Mouse (Mus musculus) CH12.LX (cell line): Measurements from ENCODE around the gene Myh2. TPM values are rescaled to one million over a fixed set of nuclear protein-coding genes. Genes with fewer than 3 reads are reported as not detected.

ENCODE experiments used
- DNase-seq: peaks from one replicate; pipeline ENCODE4 v3.0.0-alpha.2; 2013; ENCODE audit errors: extremely low read depth
- H3K27ac ChIP-seq: 2 replicates; pipeline ENCODE4 v1.5.1; 2012; ENCODE audit warnings: low read depth, mild to moderate bottlenecking, control low read depth, moderate library complexity; ENCODE audit not compliant: insufficient read depth
- H3K27me3 ChIP-seq: replicated peaks from 2 replicates; pipeline ENCODE3; 2012; ENCODE audit warnings: inconsistent platforms
- H3K36me3 ChIP-seq, 2 experiments: replicated peaks in 1 of 2; 2 replicates each; pipeline versions ENCODE3 to v1.6.1; 2012; ENCODE audit warnings: inconsistent platforms in 1 of 2, low read length in 1 of 2, mild to moderate bottlenecking in 1 of 2, mixed read lengths in 1 of 2, moderate library complexity in 1 of 2; ENCODE audit not compliant: control insufficient read depth in 1 of 2, insufficient read depth in 1 of 2
- H3K4me1 ChIP-seq, 2 experiments: 2 replicates each; pipeline ENCODE4 v1.6.1; 2012; ENCODE audit warnings: inconsistent platforms in 1 of 2, moderate library complexity in 1 of 2; ENCODE audit not compliant: insufficient read depth in 2 of 2, control insufficient read depth in 1 of 2
- H3K4me2 ChIP-seq: 2 replicates; pipeline ENCODE4 v1.6.1; 2012; ENCODE audit warnings: low read depth, mild to moderate bottlenecking, control low read depth; ENCODE audit not compliant: poor library complexity, insufficient read depth, severe bottlenecking
- H3K4me3 ChIP-seq, 3 experiments: fragments of 150-350 bp in 1 of 3; sonication (generic) in 1 of 3; replicated peaks in 1 of 3; 2 replicates each; pipeline versions ENCODE3 to v1.5.1; 2011 to 2012; ENCODE audit warnings: low read depth in 2 of 3, low read length in 2 of 3, mild to moderate bottlenecking in 2 of 3, moderate library complexity in 2 of 3, control low read depth in 1 of 3, improper control_type of control experiment in 1 of 3, inconsistent platforms in 1 of 3, mixed read lengths in 1 of 3; ENCODE audit not compliant: poor library complexity in 1 of 3
- H3K79me2 ChIP-seq: replicated peaks from 2 replicates; pipeline ENCODE4 v1.6.1; 2012; ENCODE audit warnings: mild to moderate bottlenecking, moderate library complexity; ENCODE audit not compliant: control insufficient read depth, poor library complexity, insufficient read depth, severe bottlenecking; ENCODE audit errors: extremely low read depth
- H3K9ac ChIP-seq: 2 replicates; pipeline ENCODE4 v1.6.1; 2012; ENCODE audit warnings: low read depth, mild to moderate bottlenecking, control low read depth, moderate library complexity; ENCODE audit not compliant: insufficient read depth
- H3K9me3 ChIP-seq: replicated peaks from 2 replicates; pipeline ENCODE3; 2012; ENCODE audit warnings: low read length, inconsistent platforms, mixed read lengths
- BHLHE40 ChIP-seq: IDR thresholded peaks from 2 replicates; pipeline ENCODE4 v1.6.1; 2011; ENCODE audit warnings: mild to moderate bottlenecking, low read depth, low read length, improper control_type of control experiment
- CHD2 ChIP-seq: IDR thresholded peaks from 2 replicates; pipeline ENCODE4 v1.6.1; 2011; ENCODE audit warnings: low read length, improper control_type of control experiment
- E2F4 ChIP-seq: IDR thresholded peaks from 2 replicates; pipeline ENCODE4 v1.6.1; 2011; ENCODE audit warnings: low read depth, low read length, improper control_type of control experiment; ENCODE audit not compliant: insufficient replicate concordance
- ELF1 ChIP-seq: IDR thresholded peaks from 2 replicates; pipeline ENCODE4 v1.6.1; 2014; ENCODE audit warnings: low read depth, mild to moderate bottlenecking, inconsistent platforms, low read length, improper control_type of control experiment
- EP300 ChIP-seq: IDR thresholded peaks from 2 replicates; pipeline ENCODE4 v1.6.1; 2011; ENCODE audit warnings: low read length, improper control_type of control experiment
- GABPA ChIP-seq: IDR thresholded peaks from 2 replicates; pipeline ENCODE4 v1.6.1; 2012; ENCODE audit warnings: low read depth, low read length, improper control_type of control experiment, inconsistent platforms; ENCODE audit not compliant: insufficient replicate concordance
- HCFC1 ChIP-seq: IDR thresholded peaks from 2 replicates; pipeline ENCODE4 v1.6.1; 2012; ENCODE audit warnings: low read depth, mild to moderate bottlenecking, inconsistent platforms, low read length, improper control_type of control experiment
- IRF4 ChIP-seq: IDR thresholded peaks from 2 replicates; pipeline ENCODE4 v1.6.1; 2014; ENCODE audit warnings: low read depth, mild to moderate bottlenecking, inconsistent platforms, low read length, improper control_type of control experiment
- JUN ChIP-seq: IDR thresholded peaks from 2 replicates; pipeline ENCODE4 v1.6.1; 2011; ENCODE audit warnings: low read depth, mild to moderate bottlenecking, low read length, improper control_type of control experiment, moderate library complexity; ENCODE audit not compliant: insufficient read depth
- KAT2A ChIP-seq: IDR thresholded peaks from 2 replicates; pipeline ENCODE4 v1.6.1; 2012; ENCODE audit warnings: low read length, improper control_type of control experiment, inconsistent platforms; ENCODE audit not compliant: insufficient replicate concordance
- MAFK ChIP-seq: IDR thresholded peaks from 2 replicates; pipeline ENCODE4 v1.6.1; 2011; ENCODE audit warnings: low read length, improper control_type of control experiment; ENCODE audit not compliant: insufficient replicate concordance
- MAX ChIP-seq: IDR thresholded peaks from 2 replicates; pipeline ENCODE4 v1.6.1; 2011; ENCODE audit warnings: low read length, improper control_type of control experiment
- MEF2A ChIP-seq: IDR thresholded peaks from 2 replicates; pipeline ENCODE4 v1.6.1; 2014; ENCODE audit warnings: low read depth, mild to moderate bottlenecking, inconsistent platforms, low read length, improper control_type of control experiment, borderline replicate concordance
- MYC ChIP-seq: IDR thresholded peaks from 2 replicates; pipeline ENCODE4 v1.6.1; 2011; ENCODE audit warnings: low read depth, mild to moderate bottlenecking, improper control_type of control experiment, low read length
- NELFE ChIP-seq: IDR thresholded peaks from 2 replicates; pipeline ENCODE4 v1.6.1; 2011; ENCODE audit warnings: low read depth, low read length, improper control_type of control experiment
- PAX5 ChIP-seq: IDR thresholded peaks from 2 replicates; pipeline ENCODE4 v1.6.1; 2012; ENCODE audit warnings: low read length, inconsistent platforms, mixed read lengths
- POLR2A ChIP-seq: IDR thresholded peaks from 2 replicates; pipeline ENCODE4 v1.6.1; 2011; ENCODE audit warnings: low read depth, mild to moderate bottlenecking, improper control_type of control experiment, low read length
- POLR2AphosphoS2 ChIP-seq: IDR thresholded peaks from 2 replicates; pipeline ENCODE4 v1.6.1; 2011; ENCODE audit warnings: low read depth, low read length, improper control_type of control experiment
- RAD21 ChIP-seq: IDR thresholded peaks from 2 replicates; pipeline ENCODE4 v1.6.1; 2011; ENCODE audit warnings: low read depth, mild to moderate bottlenecking, low read length, improper control_type of control experiment, moderate library complexity
- RCOR1 ChIP-seq: conservative IDR thresholded peaks from 2 replicates; pipeline ENCODE4 v1.6.1; 2012; ENCODE audit warnings: low read depth, mild to moderate bottlenecking, inconsistent platforms, low read length, improper control_type of control experiment
- SIN3A ChIP-seq: IDR thresholded peaks from 2 replicates; pipeline ENCODE4 v1.6.1; 2012; ENCODE audit warnings: low read length, improper control_type of control experiment, inconsistent platforms
- SMC3 ChIP-seq: IDR thresholded peaks from 2 replicates; pipeline ENCODE4 v1.6.1; 2011; ENCODE audit warnings: low read depth, low read length, improper control_type of control experiment
- UBTF ChIP-seq: IDR thresholded peaks from 2 replicates; pipeline ENCODE4 v1.6.1; 2012; ENCODE audit warnings: low read depth, mild to moderate bottlenecking, inconsistent platforms, low read length, improper control_type of control experiment, moderate library complexity
- USF1 ChIP-seq: IDR thresholded peaks from 2 replicates; pipeline ENCODE4 v1.6.1; 2014; ENCODE audit warnings: low read depth, mild to moderate bottlenecking, inconsistent platforms, low read length, improper control_type of control experiment
- USF2 ChIP-seq: conservative IDR thresholded peaks from 2 replicates; pipeline ENCODE4 v1.6.1; 2011; ENCODE audit warnings: low read depth, low read length, improper control_type of control experiment
- ZC3H11A ChIP-seq: IDR thresholded peaks from 2 replicates; pipeline ENCODE4 v1.6.1; 2012; ENCODE audit warnings: low read depth, mild to moderate bottlenecking, inconsistent platforms, low read length, improper control_type of control experiment
- ZMIZ1 ChIP-seq: IDR thresholded peaks from 2 replicates; pipeline ENCODE4 v1.6.1; 2012; ENCODE audit warnings: low read depth, mild to moderate bottlenecking, inconsistent platforms, low read length, improper control_type of control experiment
- ZNF384 ChIP-seq: IDR thresholded peaks from 2 replicates; pipeline ENCODE4 v1.6.1; 2012; ENCODE audit warnings: low read depth, low read length, improper control_type of control experiment, inconsistent platforms
- dilution Hi-C: fragments of 300-500 bp; cut with MboI; formaldehyde crosslinking; loops from 2 replicates; pipeline ENCODE4 v1.14.3; 2020; ENCODE audit warnings: low sequenced_read_pairs; ENCODE audit not compliant: extremely low pct_unique_long_range_greater_than_20kb, extremely low pct_ligation_motif_present
- in situ Hi-C: fragments of 300-500 bp; cut with MboI; formaldehyde crosslinking; loops from 3 replicates; pipeline ENCODE4 v1.14.3; 2019; ENCODE audit warnings: low sequenced_read_pairs, low pct_ligation_motif_present, low pct_unique_long_range_greater_than_20kb, mixed read lengths
- polyA plus RNA-seq: library from polyadenylated mRNA; unstranded; fragments of >175 nt; gene quantifications from 2 replicates; pipeline ENCODE4 v1.2.1, GENCODE M21; 2012; ENCODE audit warnings: low read depth; ENCODE audit not compliant: insufficient read length
- total RNA-seq, 2 experiments: library from RNA; depleted of rRNA; stranded (reverse); fragments of 300-350 nt in 1 of 2; fragments of >200 nt in 1 of 2; gene quantifications; 2 replicates each; pipeline ENCODE4 v1.2.3; 2012 to 2014

Gene Myh2
- total and polyA plus RNA-seq, 3 experiments = 0.04 to 0.08 TPM; not detected in 1

DNA sequence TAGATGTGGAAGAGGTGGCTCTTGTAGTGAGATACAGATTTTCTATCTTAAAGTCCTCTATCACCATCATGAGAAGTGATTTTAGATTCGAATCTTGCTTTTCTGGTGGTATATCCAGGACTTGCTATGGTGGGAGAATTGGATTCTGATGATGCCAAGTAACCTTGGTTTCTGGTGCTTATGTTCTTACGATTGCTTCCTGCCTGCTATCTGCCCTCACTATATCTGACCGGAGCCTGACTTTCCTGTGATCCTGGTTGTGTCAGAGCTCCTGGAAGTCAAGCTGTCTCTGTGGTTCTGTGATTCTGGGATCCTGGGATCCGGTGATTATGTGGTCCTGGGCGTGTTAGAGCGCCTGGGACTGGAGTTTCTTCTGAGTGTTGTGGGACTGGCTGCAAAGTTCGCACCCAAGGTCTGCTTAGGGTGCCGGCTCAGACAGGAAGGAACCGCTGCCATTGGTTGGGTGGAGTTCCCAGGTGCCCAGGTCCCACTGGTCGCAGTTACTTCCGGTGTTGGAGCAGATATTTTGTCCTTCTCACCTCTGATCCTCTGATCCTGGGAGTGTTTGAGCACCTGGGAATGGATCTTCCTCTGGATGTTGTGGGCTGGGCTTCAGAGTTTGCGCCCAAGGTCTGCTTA lies 23.4 kb upstream of the Myh2 start (continued):
- TF ChIP-seq KAT2A (0 out of 2 replicates have a peak, but pooled peaks have one; percentile 46), ELF1 (peak; percentile 80), POLR2A (peak; percentile 74), EP300 (no peak), USF1 (no peak), JUN (no peak), BHLHE40 (0 out of 2 replicates have a peak, but pooled peaks have one; percentile 7)
- TF ChIP-seq, all 38 proteins: peak for 20

DNA sequence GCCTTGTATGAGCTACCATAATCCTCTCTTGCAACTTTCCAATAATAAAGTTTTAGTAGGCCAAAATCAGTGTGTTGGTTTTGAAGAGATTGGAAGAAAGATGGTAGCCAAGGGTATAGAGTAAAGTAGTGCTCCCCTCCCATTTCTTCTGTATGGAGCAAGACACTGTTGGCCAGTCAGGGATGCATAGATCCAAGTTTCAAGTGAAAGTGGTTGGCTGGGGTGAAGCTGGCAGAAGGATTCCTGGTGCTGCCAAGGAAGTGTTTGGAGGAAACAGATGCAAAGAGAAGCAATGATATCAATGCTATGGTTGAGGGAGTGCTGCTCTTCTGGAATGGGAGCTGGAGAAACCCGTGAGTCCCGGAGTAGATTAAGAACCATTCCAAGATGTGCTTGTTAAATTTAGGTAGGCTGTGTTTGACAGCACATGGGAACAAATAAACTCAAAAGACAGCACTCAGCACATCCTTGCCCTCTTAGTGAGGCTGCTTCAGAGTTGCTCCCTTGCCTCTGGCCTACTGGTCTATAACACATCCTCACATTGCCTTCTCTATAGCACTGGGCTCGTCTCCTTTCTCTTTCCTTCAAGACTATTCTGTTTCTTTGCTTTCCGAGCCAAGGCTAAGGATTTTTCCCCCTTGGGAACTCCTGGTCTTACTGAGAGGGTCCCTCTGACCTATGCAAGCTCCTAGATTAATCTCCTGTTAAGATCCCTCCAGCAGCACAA lies 22.4 kb upstream of the Myh2 start:
- peaks cover 21 to 49% of the 10 kb centered on the region in 2 experiments for H3K36me3 ChIP-seq
- TF ChIP-seq JUN (no peak), E2F4 (0 out of 2 replicates have a peak, but pooled peaks have one; percentile 76), IRF4 (peak; percentile 55), RAD21 (no peak), EP300 (no peak), HCFC1 (no peak), SIN3A (peak; percentile 62; the same call in 1 of the 2 replicates), MAX (peak; percentile 46; the same call in 1 of the 2 replicates), MAFK (peak; percentile 56; the same call in 1 of the 2 replicates), MYC (peak; percentile 74; the same call in 1 of the 2 replicates), MEF2A (peak; percentile 63), POLR2A (peak; percentile 61), PAX5 (no peak), ZC3H11A (no peak), USF2 (no peak), RCOR1 (peak; percentile 53; the same call in 1 of the 2 replicates), UBTF (no peak), ELF1 (peak; percentile 34), ZNF384 (no peak), POLR2AphosphoS2 (peak; percentile 11), SMC3 (no peak; the same call in 1 of the 2 replicates), KAT2A (0 out of 2 replicates have a peak, but pooled peaks have one; percentile 44), ZMIZ1 (peak; percentile 89), CHD2 (peak; percentile 69), NELFE (peak; percentile 26; the same call in 1 of the 2 replicates), GABPA (no peak)
- TF ChIP-seq, all 38 proteins: peak for 15
- H3K27ac ChIP-seq = peak overlapping the region; percentile 50
- dilution Hi-C loops (no loop called here), in situ Hi-C loops (no loop called here)
- peak overlapping the region; percentile 29 for H3K4me2 ChIP-seq
- H3K9ac ChIP-seq = peak overlapping the region; percentile 26
- H3K4me1 ChIP-seq = peaks cover 4 to 42% of the 10 kb centered on the region in 2 experiments; a peak in 2 of 4 replicates
- H3K9me3 ChIP-seq = no peaks in the 10 kb centered on the region
- H3K79me2 ChIP-seq = no peaks in the 10 kb centered on the region; the same call in 1 of the 2 replicates
- DNase-seq = peak; percentile 58
- no peaks in the 10 kb centered on the region for H3K27me3 ChIP-seq
- H3K4me3 ChIP-seq = no peak overlapping the region
